Mouse (Mus musculus) neural tube, embryonic 13.5 days (tissue): ENCODE results near the gene Pafah2. TPM values are rescaled to one million over a fixed set of nuclear protein-coding genes. Genes with fewer than 3 reads are reported as not detected.

ENCODE experiments used
- ATAC-seq: fragments of 200-750 bp; cut with Nextera tagmentation; 2 replicates; pipeline ENCODE4 v1.8.0; 2017; ENCODE audit warnings: low read depth, mild to moderate bottlenecking, moderate TSS enrichment, moderate library complexity
- H3K27ac ChIP-seq: fragments of 300-500 bp; sonication (generic); replicated peaks from 2 replicates; pipeline ENCODE4 v1.5.1; 2015; ENCODE audit warnings: moderate library complexity, mild to moderate bottlenecking, inconsistent platforms
- H3K27me3 ChIP-seq: fragments of 300-500 bp; sonication (generic); 2 replicates; pipeline ENCODE4 v1.6.1; 2015; ENCODE audit warnings: mild to moderate bottlenecking, inconsistent platforms
- H3K36me3 ChIP-seq: fragments of 300-500 bp; sonication (generic); 2 replicates; pipeline ENCODE4 v1.6.1; 2015; ENCODE audit warnings: mild to moderate bottlenecking, inconsistent platforms
- H3K4me1 ChIP-seq: fragments of 300-500 bp; sonication (generic); replicated peaks from 2 replicates; pipeline ENCODE4 v1.6.1; 2015; ENCODE audit warnings: inconsistent platforms
- H3K4me2 ChIP-seq: fragments of 300-500 bp; sonication (generic); 2 replicates; pipeline ENCODE4 v1.6.1; 2015; ENCODE audit warnings: inconsistent platforms, mild to moderate bottlenecking, moderate library complexity
- H3K4me3 ChIP-seq: fragments of 300-500 bp; sonication (generic); 2 replicates; pipeline ENCODE4 v1.5.1; 2015; ENCODE audit warnings: mild to moderate bottlenecking, inconsistent platforms
- H3K9ac ChIP-seq: fragments of 300-500 bp; sonication (generic); 2 replicates; pipeline ENCODE4 v1.6.1; 2015; ENCODE audit warnings: moderate library complexity, mild to moderate bottlenecking, inconsistent platforms
- H3K9me3 ChIP-seq: fragments of 300-500 bp; sonication (generic); 2 replicates; pipeline ENCODE4 v1.6.1; 2016; ENCODE audit warnings: inconsistent platforms
- WGBS: fragments of 180-500 bp; shearing (Covaris S2); methylation state at CpG from one replicate; pipeline ENCODE4 v1.1.7; 2015; 5-methylcytosine and 5-hydroxymethylcytosine counted together
- polyA plus RNA-seq: library from polyadenylated mRNA; unstranded; fragments of >200 nt; fragmentation: Nextera tagmentation; extraction: Ambion mirVana; gene quantifications from 2 replicates; pipeline ENCODE4 v1.2.1, GENCODE M21; 2015

Pafah2 gene
- polyA plus RNA-seq, 1 experiment from 2014 or later = 8.0 TPM

DNA sequence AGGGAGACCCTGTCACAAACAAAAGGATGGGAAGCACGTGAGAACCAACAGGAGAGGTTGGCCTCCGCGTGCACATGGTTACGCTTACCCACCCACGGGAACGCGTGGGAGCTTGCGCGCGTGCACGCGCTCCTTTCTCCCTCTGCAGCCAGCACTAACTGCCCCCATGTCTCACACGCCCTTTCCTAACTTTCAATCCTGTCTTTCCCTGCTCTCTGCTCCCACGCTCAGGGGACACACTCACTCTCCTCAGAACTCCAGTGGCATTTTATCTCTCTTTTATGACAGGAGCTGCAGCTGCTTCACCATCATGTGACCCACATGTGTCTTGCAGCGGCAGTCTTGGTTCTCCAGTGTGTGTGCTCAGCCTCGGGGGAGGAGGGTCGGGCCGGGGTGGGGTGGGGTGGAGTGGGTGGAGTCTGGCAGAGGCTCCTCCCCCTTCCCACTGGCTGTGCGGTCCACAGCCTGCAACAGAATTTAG is 5.1 kb downstream of the Pafah2 start:
- peak overlapping the region; percentile 84 for H3K27ac ChIP-seq
- H3K9me3 ChIP-seq = no peaks in the 10 kb centered on the region
- ATAC-seq = peak; percentile 74
- no peaks in the 10 kb centered on the region for H3K36me3 ChIP-seq
- H3K4me2 ChIP-seq = peak overlapping the region; percentile 63
- H3K27me3 ChIP-seq = no peaks in the 10 kb centered on the region
- peaks cover 47% of the 10 kb centered on the region for H3K4me1 ChIP-seq
- 4% methylated on average over 19 of the region's 19 CpGs for WGBS
- peak overlapping the region; percentile 62 for H3K9ac ChIP-seq
- H3K4me3 ChIP-seq = peak overlapping the region; percentile 37

DNA sequence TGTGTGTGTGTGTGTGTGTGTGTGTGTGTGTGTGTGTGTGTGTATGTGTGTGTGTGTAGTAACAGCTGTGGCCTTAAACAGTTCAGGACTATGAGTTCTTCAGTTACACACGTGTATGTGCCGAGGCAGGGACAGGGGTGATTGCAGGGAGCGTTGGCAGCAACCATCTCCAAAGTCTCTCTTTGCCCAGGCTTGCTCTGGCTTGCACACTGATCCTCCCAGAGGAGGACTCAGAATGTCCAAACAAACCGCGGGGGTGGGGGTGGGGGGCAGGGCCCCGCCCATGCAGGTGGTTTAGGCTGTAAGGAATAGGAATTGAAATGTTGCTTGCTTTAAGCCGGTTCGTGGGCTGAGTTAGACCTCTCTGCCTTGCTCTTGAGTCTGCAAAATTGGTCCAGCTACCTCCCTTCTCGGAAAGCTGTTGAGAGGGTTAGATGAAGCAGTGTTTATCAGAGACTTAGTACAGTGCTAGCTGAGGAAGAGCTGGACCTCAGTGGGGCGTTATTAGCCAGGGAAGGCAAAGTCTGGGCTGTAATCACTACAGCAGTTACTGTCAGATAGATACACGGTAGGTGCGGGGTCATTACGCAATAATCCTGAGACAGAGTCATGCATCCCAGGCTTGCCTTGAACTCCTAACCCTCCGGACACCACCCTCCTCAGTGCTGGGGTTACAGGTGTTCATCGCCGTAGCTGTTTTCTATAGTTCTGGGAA is 5.9 kb downstream of the Pafah2 start:
- Histone ChIP-seq H3K4me1 (peaks cover 43% of the 10 kb centered on the region), H3K9me3 (no peaks in the 10 kb centered on the region), H3K27me3 (no peaks in the 10 kb centered on the region), H3K4me3 (peak overlapping the region; percentile 37; the same call in 1 of the 2 replicates), H3K36me3 (no peaks in the 10 kb centered on the region), H3K4me2 (peak overlapping the region; percentile 63), H3K9ac (peak overlapping the region; percentile 62), H3K27ac (peak overlapping the region; percentile 84; the same call in 1 of the 2 replicates)
- ATAC-seq = peak; percentile 37; the same call in 1 of the 2 replicates
- WGBS = 69% methylated on average over 16 of the region's 16 CpGs

DNA sequence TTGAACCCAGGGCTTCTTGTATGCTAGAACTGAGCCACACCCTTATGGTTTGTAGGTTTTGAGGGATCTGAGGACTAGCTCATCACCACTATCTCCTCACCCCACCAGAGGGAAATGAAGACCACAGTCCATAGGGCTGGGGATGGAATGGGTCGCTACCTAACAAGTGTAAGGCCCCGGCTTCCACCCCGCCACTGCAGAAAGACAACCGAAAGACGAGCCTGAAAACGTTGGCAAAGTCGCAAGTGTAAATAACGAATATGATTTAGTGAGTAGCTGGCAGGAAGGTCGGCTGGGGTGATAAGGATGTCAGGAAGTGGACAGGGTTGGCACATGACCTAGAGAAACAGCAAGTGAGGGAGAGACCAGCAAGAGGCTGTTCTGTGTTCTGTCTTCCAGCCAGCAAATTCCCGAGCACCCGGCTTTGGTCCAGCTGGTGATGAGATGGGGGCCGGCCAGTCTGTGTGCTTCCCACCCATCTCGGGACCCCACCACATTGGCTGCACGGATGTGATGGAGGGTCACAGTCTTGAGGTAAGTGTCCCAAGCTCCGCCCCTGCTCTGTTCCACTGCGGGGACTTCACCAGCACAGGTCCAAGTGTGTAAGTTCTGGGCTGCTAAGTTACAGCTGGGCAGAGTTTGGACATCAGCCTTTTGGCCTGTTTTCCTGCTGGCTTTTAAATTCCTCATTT is 6.6 kb downstream of the Pafah2 start:
- WGBS = 81% methylated on average over 16 of the region's 16 CpGs
- Histone ChIP-seq H3K9ac (no peak overlapping the region), H3K27me3 (no peaks in the 10 kb centered on the region), H3K4me3 (no peak overlapping the region), H3K9me3 (no peaks in the 10 kb centered on the region), H3K4me1 (peaks cover 36% of the 10 kb centered on the region), H3K4me2 (no peak overlapping the region), H3K36me3 (no peaks in the 10 kb centered on the region), H3K27ac (no peak overlapping the region)
- no peak for ATAC-seq

DNA sequence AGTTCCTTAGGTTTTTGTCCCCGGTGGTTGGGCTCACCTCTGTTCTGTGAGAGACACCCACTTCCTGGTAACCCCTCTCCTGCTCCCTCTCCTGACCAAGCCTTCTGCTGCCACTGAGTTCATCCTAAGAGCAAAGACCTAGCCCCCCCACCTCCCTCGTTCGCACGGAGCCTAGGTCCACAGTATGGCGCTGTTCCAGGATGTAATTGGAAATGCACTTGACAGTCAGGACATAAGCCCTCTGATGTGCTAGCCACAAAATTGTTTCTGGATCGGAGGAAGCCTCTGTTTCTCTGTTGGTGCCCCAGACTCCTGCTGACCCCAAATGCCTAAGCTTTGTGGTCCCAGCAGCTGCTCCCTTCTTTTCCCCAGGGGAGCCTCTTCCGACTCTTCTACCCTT is 7.6 kb downstream of the Pafah2 start:
- Histone ChIP-seq H3K27ac (no peak overlapping the region), H3K4me3 (no peak overlapping the region), H3K9ac (peak overlapping the region; percentile 17; the same call in 1 of the 2 replicates), H3K4me2 (no peak overlapping the region), H3K9me3 (no peaks in the 10 kb centered on the region), H3K4me1 (peaks cover 35% of the 10 kb centered on the region), H3K36me3 (no peaks in the 10 kb centered on the region), H3K27me3 (no peaks in the 10 kb centered on the region)
- ATAC-seq = no peak
- WGBS = 54% methylated on average over 7 of the region's 7 CpGs

DNA sequence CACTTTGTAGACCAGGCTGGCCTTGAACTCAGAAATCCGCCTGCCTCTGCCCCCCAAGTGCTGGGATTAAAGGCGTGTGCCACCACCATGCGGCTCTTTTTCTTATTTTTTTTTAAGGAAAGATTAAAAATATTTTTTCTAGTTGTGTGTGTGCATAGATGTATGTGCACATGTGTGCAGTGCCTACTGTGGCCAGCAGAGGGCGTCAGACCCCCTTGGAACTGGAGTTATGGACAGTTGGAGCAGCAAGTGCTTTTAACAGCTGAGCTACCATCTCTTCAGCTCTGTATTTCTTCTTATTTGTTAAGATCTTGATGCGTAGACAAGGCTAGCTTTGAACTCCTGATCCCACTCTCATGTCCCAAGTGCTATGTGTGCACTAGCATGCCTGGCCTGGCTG is 13.2 kb downstream of the Pafah2 start:
- Histone ChIP-seq H3K4me3 (no peak overlapping the region), H3K27me3 (no peaks in the 10 kb centered on the region), H3K36me3 (peaks cover 3% of the 10 kb centered on the region; the same call in 1 of the 2 replicates), H3K27ac (no peak overlapping the region), H3K9me3 (no peaks in the 10 kb centered on the region), H3K9ac (no peak overlapping the region), H3K4me2 (no peak overlapping the region), H3K4me1 (no peaks in the 10 kb centered on the region)
- no peak for ATAC-seq
- WGBS = 74% methylated on average over 5 of the region's 5 CpGs

DNA sequence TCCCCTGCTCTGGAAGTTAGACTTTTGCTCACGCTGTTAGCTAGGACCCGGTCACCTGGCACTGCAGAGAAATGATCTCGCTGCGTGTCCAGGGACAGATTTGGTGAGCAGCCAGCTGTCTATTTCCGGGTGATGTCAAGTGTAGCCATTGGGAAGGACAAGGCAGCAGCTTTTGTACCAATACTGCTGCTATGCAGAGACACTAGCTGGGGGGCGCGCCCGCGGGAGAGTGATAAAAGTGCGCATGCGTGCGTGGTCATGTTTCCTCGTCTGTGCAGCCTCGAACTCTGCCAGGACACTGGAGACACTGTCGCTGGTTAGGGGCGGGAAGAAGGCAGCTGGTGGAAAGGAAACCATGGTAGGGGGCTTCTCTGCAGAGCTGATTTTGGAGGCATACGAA is 20.1 kb downstream of the Pafah2 start:
- Histone ChIP-seq H3K27me3 (no peaks in the 10 kb centered on the region), H3K9me3 (no peaks in the 10 kb centered on the region), H3K27ac (peak overlapping the region; percentile 65), H3K36me3 (peaks cover 14% of the 10 kb centered on the region), H3K4me2 (no peak overlapping the region), H3K4me3 (no peak overlapping the region), H3K4me1 (peaks cover 17% of the 10 kb centered on the region), H3K9ac (0 out of 2 replicates have a peak overlapping the region, but pooled peaks have one; percentile 41)
- 58% methylated on average over 17 of the region's 17 CpGs for WGBS
- ATAC-seq = no peak

DNA sequence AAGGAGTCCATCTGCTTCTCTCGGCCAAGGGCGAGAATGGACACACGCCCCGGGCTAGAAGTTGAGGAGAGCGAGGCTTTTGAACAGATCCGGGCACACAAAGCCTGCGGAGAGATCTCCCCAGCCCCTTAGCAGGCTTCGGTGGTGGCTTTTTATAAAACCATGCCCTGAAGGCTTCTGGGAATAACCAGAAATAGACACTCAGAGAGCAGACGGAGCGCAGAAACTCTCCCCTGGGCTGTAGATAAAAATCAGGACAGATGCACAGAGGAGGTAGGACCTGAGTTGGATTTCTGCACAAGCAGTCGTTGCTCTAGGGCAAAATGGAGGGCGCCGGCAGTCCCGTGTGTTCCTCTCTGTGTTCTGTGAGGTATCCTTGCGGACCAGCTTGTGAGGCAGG is 20.5 kb downstream of the Pafah2 start:
- ATAC-seq = no peak
- no peak overlapping the region for H3K4me2 ChIP-seq
- peaks cover 19% of the 10 kb centered on the region for H3K4me1 ChIP-seq
- no peaks in the 10 kb centered on the region for H3K27me3 ChIP-seq
- 49% methylated on average over 15 of the region's 15 CpGs for WGBS
- H3K4me3 ChIP-seq = no peak overlapping the region
- peak overlapping the region; percentile 41; the same call in 1 of the 2 replicates for H3K9ac ChIP-seq
- peak overlapping the region; percentile 65 for H3K27ac ChIP-seq
- H3K9me3 ChIP-seq = no peaks in the 10 kb centered on the region
- peaks cover 14% of the 10 kb centered on the region for H3K36me3 ChIP-seq

DNA sequence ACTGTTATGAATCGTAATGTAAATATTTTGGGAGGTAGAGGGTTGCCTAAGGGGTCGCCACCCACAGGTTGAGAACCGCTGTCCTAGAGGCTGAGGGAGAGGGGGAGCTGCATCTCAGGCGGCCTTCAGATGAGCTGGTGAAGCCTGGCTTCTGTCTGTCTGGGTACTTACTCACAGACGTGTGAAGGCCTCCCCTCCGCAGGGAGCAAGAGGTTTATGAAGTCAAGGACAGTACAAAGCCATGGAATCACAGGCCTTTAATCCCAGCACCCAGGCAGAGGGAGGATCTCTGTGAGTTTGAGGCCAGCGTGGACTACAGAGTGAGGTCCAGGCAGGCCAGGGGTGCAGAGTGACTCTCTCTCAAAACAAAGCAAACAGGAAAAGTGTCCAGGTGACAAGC is 21.0 kb downstream of the Pafah2 start:
- no peak overlapping the region for H3K4me3 ChIP-seq
- peaks cover 24% of the 10 kb centered on the region for H3K4me1 ChIP-seq
- H3K27ac ChIP-seq = peak overlapping the region; percentile 65
- H3K9me3 ChIP-seq = no peaks in the 10 kb centered on the region
- 0 out of 2 replicates have a peak overlapping the region, but pooled peaks have one; percentile 41 for H3K9ac ChIP-seq
- peaks cover 14% of the 10 kb centered on the region for H3K36me3 ChIP-seq
- no peaks in the 10 kb centered on the region for H3K27me3 ChIP-seq
- WGBS = 76% methylated on average over 7 of the region's 7 CpGs
- no peak for ATAC-seq
- no peak overlapping the region for H3K4me2 ChIP-seq

DNA sequence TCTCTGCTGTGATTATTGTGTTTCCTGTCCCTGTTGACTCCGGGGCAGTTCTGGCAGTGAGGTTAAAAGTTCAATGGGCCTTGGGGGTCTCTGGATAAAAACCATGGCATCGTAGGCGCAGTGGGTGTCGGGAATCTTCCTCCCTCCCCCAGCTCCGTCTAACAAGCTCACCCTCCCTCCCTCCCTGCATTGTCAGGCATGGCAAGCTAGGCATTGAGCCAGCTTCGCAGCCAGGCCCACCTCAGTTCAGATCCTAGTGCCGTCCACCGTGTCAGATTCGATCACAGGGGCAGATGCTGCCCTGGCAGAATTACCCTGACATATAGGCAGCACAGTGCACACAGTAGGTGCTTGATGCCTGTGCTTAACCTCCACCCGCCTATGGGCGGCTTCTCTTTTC is 25.9 kb downstream of the Pafah2 start:
- ATAC-seq = peak; percentile 44; the same call in 1 of the 2 replicates
- WGBS = 41% methylated on average over 11 of the region's 11 CpGs
- Histone ChIP-seq H3K4me2 (no peak overlapping the region), H3K36me3 (peaks cover 16% of the 10 kb centered on the region), H3K27ac (peak overlapping the region; percentile 33; the same call in 1 of the 2 replicates), H3K4me3 (no peak overlapping the region), H3K27me3 (no peaks in the 10 kb centered on the region), H3K4me1 (peaks cover 22% of the 10 kb centered on the region), H3K9me3 (no peaks in the 10 kb centered on the region), H3K9ac (0 out of 2 replicates have a peak overlapping the region, but pooled peaks have one; percentile 8)

DNA sequence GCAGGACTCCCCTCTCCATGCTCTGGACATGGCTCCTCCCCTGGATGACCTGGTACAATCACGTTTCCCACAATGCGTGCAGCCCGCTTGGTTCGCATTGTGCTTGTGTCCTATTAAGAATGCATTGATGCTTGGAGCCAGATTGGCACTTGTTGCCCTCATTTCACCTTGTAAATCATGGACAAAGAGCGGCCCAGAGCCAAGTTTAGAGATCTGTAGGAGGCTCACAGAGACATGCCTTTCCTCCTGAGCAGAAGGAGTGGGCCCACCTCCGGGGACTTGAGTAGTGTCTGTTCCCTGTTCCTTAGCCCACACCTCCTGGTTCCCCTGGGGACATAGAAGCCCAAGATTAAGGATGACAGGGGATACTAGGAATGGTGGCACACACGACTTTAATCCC is 27.8 kb downstream of the Pafah2 start:
- no peak overlapping the region for H3K4me2 ChIP-seq
- H3K9me3 ChIP-seq = no peaks in the 10 kb centered on the region
- no peak overlapping the region for H3K4me3 ChIP-seq
- WGBS = 77% methylated on average over 7 of the region's 7 CpGs
- no peak overlapping the region for H3K9ac ChIP-seq
- peaks cover 18% of the 10 kb centered on the region for H3K4me1 ChIP-seq
- no peak overlapping the region for H3K27ac ChIP-seq
- 0 out of 2 replicates have a peak, but pooled peaks cover 5% of the 10 kb centered on the region for H3K36me3 ChIP-seq
- no peak for ATAC-seq
- H3K27me3 ChIP-seq = no peaks in the 10 kb centered on the region

DNA sequence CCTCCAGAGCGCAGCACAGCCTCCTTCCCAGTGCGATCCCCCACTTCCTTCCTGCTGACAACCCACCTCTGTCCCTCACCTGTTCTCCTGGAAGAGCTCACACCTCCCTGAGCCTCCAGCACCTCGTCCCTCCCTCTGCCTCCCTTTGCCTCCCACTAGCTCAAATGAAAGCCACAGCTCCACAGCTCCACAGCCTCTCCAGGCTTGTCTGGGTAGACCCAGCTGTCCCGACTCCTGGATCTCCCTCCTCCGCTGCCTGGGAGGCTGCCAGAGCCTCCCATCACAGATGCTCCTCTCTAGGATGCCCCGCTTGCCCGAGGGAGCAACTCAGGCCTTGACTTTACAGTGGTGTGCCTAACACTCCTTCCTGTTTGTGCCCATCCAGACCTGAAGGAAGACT is 29.0 kb downstream of the Pafah2 start:
- Histone ChIP-seq H3K9ac (no peak overlapping the region), H3K4me1 (peaks cover 24% of the 10 kb centered on the region), H3K4me3 (no peak overlapping the region), H3K4me2 (no peak overlapping the region), H3K36me3 (0 out of 2 replicates have a peak, but pooled peaks cover 5% of the 10 kb centered on the region), H3K27me3 (no peaks in the 10 kb centered on the region), H3K27ac (0 out of 2 replicates have a peak overlapping the region, but pooled peaks have one; percentile 18), H3K9me3 (no peaks in the 10 kb centered on the region)
- WGBS = 73% methylated on average over 7 of the region's 7 CpGs
- no peak for ATAC-seq

DNA sequence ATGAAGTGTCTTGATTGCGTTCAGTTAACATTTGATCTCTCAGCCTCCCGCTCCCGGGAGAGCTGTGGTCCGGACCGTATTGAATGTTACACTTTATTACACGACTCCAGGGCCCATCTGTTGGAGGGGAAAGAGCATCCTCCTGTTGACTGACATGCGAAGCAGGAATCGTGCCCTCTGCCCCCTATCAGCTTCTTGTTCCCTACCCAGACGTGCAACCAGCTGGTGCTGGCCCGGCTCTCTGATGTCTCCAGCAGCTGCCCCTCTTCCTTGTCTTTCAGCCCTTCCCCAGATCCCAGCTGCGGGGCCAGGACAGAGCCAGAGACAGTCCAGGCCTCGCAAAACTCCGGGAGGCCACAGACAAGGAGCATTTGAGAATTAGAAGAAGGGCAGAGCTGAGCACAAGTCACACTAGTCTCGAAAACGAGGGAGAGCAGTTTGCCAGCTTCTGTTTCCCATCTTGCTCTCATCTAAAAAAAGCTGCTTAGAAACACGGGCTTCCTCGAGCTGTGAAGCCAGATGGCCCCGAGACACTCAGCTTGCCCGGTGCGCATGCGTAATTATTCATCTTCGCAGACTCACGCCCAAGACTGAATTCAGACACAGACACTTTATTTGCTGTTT is 34.4 kb downstream of the Pafah2 start:
- H3K27me3 ChIP-seq = no peaks in the 10 kb centered on the region
- WGBS = 13% methylated on average over 23 of the region's 23 CpGs
- peak; percentile 78 for ATAC-seq
- H3K4me2 ChIP-seq = peak overlapping the region; percentile 44
- H3K4me1 ChIP-seq = peaks cover 21% of the 10 kb centered on the region
- H3K4me3 ChIP-seq = no peak overlapping the region
- H3K9ac ChIP-seq = peak overlapping the region; percentile 58
- no peaks in the 10 kb centered on the region for H3K9me3 ChIP-seq
- 0 out of 2 replicates have a peak, but pooled peaks cover 5% of the 10 kb centered on the region for H3K36me3 ChIP-seq
- H3K27ac ChIP-seq = peak overlapping the region; percentile 93
